Mouse (Mus musculus): Measurements from ENCODE around the gene Prpf4.

The Prpf4 gene

DNA sequence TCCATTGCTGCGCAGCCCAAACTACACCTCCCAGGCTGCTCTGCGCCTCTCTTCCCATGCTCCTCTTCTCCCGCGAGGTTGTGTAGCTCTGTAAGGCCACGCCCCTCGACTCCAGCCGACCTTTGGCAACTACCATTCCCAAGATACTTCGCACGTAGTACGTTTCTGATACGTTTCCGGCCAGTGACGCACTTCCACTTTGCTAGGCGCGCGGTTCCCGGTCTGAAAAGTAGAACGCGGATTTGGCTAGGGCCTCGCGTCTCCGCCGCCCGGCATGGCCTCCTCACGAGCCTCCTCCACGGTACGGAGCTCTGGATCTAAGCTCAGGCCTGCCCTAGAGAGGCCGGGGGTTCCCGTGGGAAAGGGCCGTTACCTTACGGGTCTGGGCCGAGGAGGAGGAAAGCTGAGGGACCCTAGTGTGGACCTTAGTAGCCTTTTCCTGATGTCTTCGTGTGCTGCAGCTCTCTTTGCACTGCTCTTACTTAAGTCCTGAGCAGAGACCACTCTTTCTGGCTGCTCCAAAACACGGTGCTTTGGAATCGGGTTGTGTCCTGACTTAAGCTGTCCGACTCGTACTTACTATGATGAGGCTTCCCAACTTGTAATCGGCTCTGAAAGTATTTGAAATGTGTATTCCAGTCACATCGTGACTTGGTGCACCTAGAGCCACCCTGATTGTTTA lies at the start of gene Prpf4, which contains the start of gene Cdc26:
Gene Prpf4, plus strand, starts transcription at position 197 of the 682 bp plus-strand sequence.
Gene Cdc26, minus strand, starts transcription at position 42 of the 682 bp plus-strand sequence.
- peak; percentile 91 to 93 for DNase-seq (ENCODE audit: low spot score in 2 of 2)

DNA sequence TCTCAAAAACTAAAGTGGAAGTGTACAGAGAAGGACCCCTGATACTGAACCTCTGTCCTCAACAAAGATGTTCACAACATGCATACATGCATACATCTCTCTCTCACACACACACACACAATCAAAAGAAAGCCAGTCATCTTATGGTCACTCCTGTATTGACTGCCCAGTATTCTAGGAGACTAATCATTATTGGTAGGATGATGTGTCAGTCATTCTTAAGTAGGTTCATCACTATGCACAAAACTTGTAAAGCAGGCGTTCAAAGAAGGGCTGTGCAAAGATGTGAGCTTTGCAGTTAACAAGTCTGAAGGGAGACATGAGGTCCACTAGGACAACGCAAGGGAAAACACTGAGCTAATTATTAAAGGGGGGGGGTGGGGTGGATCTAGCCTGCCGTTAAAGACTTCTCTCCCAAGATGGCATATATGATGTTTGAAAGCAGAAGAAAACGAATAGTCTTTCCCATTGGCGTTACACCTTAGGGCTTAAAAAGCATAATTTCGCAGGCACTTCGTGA lies 49.3 kb upstream of the Prpf4 start:
- no peak for DNase-seq (ENCODE audit: low spot score in 2 of 2)

GRCm38 (mm10) chr4:62360088-62360804 lies 48.4 kb upstream of the Prpf4 start, which contains the start of the genes Fkbp15 and Slc31a1:
Fkbp15 (minus strand) TSS chr4:62360548.
Slc31a1 (plus strand) TSS chr4:62360727.
- DNase-seq (ENCODE audit: low spot score in 2 of 2): peak; percentile 89 to 91

- no peak for DNase-seq (ENCODE audit: low spot score in 2 of 2)
Measured at GRCm38 (mm10) chr4:62360805-62361455, 47.7 kb upstream of the Prpf4 start.

DNA sequence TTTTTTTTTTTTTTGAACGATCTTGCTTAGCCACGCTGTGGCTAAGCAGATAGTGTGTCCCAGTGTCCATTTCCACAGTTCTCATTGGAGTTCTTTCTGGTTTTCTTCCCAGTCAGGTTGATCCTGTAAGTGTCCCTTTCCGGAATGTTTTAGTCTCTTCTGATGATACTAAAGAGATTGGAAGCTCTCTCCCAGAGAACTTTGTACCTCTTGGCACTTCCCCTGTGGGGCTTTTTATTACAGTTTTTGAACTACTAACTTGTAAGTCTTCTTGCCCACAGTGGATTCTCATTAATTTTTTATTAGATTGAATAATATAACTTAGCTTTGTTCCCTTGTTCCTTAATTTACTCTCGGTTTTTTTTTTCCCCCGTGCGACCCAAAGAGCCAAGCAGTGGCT lies 47.0 kb upstream of the Prpf4 start:
- DNase-seq (ENCODE audit: low spot score in 2 of 2): no peak

GRCm38 (mm10) chr4:62361997-62362396 lies 46.6 kb upstream of the Prpf4 start:
- DNase-seq (ENCODE audit: low spot score in 2 of 2): no peak

GRCm38 (mm10) chr4:62362437-62362836 lies 46.2 kb upstream of the Prpf4 start:
- no peak for DNase-seq (ENCODE audit: low spot score in 2 of 2)

DNA sequence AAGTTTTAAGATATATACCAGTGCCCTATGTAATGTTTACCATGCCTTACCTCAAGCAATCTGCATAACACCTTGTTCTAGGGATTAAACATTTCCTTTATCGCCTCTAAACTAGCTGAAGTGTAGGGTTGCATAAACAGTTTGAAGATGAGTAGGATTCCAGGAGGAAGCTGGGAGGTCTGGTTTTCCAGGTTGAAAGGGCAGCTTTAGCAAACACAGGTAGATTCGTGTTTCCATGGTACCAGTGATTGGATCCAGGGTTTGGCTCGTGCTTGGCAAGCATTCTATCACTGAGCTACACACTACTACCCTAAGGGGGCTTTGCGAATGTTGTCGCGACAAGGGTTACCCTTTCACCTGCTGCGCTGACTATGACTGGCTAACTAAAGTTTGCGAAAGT lies 44.3 kb upstream of the Prpf4 start:
- no peak for DNase-seq (ENCODE audit: low spot score in 2 of 2)

DNA sequence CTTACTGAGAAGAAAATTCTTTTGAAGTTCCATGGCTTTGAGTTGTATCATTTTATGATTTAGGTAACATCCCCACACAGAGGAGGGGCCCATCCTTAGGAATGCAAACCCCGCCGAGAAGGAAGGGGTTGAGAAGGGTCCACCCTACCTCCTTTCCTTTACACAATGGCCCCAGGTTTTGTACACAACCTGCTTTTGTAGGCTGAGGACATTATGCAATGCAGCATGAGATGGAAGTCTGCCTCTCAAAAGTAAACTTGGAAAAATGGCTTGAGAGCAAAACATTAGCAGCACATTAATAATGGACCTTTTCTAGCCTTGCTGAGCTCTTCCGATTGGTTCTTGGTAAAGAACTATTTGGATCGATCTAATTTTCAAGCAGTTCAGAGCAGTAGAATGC lies 42.3 kb upstream of the Prpf4 start:
- no peak for DNase-seq (ENCODE audit: low spot score in 2 of 2)

GRCm38 (mm10) chr4:62367586-62367985 lies 41.0 kb upstream of the Prpf4 start:
- no peak for DNase-seq (ENCODE audit: low spot score in 2 of 2)

DNA sequence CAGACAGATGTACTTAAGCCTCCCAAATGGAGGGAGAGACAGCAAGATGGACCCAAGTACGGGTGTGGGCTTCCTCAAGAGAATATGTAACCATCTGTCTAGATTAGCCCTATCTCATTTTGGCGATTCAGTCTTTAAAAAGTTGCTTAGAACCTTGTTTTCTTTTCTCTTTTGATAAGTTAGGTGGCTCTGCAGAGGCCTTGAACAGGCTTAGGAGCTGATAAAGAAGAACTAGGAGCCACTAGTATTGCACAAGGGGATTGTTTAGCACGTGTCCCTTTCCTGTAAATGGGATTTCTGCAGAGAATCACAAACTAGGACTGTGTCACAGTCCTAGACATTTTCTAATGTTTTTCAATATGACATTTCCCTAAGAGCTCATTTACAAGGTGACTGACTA lies 39.5 kb upstream of the Prpf4 start:
- DNase-seq (ENCODE audit: low spot score in 2 of 2): no peak

- no peak for DNase-seq (ENCODE audit: low spot score in 2 of 2)
Measured at GRCm38 (mm10) chr4:62372410-62372809, 36.2 kb upstream of the Prpf4 start.

- no peak for DNase-seq (ENCODE audit: low spot score in 2 of 2)
Measured at GRCm38 (mm10) chr4:62372818-62373520, 35.6 kb upstream of the Prpf4 start.

GRCm38 (mm10) chr4:62373668-62374067 lies 34.9 kb upstream of the Prpf4 start:
- DNase-seq (ENCODE audit: low spot score in 2 of 2): no peak

- DNase-seq (ENCODE audit: low spot score in 2 of 2): no peak
Measured at GRCm38 (mm10) chr4:62374342-62374741, 34.3 kb upstream of the Prpf4 start.

DNA sequence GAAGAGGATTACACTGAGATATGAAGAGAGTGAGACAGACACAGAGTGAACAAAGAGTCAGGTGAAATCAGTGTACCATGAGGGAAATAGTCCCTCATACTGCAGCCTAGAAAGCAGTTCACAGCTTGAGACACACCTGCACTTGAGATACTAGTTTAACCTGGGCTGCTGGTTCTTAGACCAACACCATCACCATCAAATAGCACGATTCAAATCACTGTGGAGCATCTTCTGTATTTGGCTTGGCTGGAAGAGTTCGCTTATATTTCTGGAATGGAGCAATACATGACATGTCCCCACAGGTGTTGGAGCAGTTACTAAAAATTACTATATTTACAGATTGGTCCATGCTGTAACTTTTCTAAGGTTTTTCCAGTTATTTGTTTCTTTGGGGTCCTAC lies 32.5 kb upstream of the Prpf4 start:
- no peak for DNase-seq (ENCODE audit: low spot score in 2 of 2)

DNA sequence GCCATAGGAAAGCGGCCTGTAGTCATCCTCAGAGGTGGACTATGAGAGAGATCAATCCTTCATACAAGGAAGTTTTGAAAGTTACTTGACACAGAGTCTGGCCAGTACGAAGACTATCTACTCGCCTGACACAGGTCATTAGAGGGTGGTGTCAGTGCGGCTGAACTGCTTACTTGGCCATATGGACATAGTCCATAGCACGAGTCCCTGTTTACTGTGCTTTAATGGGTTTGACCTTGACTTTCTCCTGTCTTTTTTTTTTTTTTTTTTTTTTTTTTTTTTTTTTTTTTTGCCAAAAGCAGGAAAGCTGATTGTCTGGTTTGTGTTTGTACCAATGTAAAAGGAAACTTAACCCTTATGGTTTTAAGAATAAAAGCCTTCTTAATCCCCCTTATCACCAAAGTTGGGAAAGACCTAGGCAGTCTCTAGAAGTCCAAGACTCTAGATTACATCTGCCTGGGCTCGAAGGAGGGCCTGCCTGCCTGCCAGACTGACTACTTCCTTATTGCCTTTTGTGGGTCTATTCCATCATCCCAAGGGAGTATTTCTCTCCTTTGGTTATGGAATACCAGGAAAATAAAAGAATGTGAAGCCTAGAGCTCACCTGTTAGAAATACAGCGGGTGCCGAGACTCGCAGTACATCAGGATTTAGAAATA lies 28.7 kb upstream of the Prpf4 start:
- DNase-seq (ENCODE audit: low spot score in 2 of 2): no peak

- DNase-seq (ENCODE audit: low spot score in 2 of 2): no peak
Measured at GRCm38 (mm10) chr4:62383207-62383606, 25.4 kb upstream of the Prpf4 start.

DNA sequence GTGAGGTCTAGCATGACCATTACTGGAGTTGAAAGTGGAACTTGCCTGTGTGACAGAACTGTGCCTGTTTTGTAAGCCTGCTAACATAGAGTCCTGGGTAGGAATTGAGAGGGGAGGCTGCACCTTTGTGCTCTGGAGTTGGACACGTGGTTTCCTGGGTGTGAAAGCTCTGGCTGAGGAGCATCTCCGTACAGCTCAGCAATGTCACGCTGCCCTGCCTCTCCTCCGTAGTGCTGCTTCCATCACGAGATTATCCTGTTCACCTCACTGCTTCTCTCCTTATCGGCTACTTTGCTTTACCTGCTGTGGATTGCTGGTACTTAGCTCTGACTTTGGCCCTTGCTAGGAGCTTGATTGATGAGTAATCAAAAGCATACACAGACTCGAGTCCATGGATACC lies 24.8 kb upstream of the Prpf4 start:
- DNase-seq (ENCODE audit: low spot score in 2 of 2): no peak

DNA sequence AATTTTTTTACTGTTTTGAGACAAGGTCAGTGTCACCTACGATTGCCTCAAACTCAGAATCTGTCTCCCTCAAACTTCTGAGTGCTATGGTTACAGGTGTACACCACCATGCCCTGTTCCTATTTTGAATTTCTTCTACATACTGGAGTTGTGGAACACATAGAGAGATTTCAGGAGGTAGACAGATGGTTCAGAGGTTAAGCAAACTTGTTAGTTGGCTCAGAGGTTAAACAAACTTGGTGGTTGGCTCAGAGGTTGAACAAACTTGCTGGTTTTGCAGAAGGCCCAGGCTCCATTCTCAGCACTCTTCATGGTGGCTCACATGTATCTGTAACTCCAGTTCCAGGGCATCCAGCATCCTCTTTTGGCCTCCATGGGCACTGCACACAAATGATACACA lies 24.4 kb upstream of the Prpf4 start:
- DNase-seq (ENCODE audit: low spot score in 2 of 2): no peak

- no peak for DNase-seq (ENCODE audit: low spot score in 2 of 2)
Measured at GRCm38 (mm10) chr4:62385439-62385838, 23.2 kb upstream of the Prpf4 start.

Measured in spleen, postnatal 14 days (tissue).